Mouse (Mus musculus): Measurements from ENCODE around the gene Matk. TPM values are rescaled to one million over a fixed set of nuclear protein-coding genes. Genes with fewer than 3 reads are reported as not detected.

Matk gene
- polyA plus RNA-seq, 1 experiment from 2014 or later: 3.6 TPM

DNA sequence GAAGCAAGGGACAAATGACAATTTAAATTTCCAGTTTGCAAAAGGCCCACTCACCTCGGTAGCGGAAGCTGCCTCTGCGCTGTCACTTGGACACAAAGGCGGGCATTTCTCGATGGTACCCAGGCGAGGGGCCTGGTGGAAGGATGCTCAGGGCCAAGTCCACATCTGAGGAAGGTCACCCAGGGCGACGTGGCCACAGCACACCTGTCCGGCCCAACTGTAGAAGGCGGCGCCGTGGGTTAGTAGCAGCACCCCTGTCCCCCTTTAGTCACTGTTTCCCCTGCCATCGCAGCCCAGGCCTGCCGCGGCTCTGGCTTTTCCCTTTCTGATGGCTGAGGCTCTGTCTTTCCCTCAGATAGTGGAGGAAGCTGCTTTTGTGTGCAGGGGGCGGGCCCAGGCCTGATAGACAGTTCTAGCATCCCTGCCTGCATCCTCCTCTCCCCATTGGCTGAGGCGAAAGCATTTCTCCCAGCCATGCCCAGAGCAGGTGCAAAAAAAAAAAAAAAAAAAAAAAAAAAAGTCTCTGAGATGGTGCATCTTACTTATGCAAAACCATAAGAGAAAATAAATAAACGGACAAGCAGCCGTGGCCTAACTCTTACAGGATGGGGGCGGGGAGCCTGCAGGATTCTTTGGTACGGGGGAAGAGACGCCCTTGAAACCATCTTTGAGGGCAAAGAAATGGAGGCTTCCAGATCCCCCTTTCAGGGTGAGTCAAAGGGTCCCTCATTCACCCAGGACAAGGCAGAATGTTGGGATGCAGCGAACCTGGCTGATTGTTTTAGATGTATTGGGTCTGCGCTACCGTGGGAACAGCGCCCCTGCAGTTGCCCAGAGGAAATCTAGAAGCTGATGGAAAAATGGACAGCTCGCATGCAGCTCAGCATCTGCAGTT is 22.1 kb upstream of the Matk start, which contains the start of gene Atcay:
Gene Atcay (minus strand): TSS at position 396 of the 895 bp plus-strand sequence.
- WGBS: 6% methylated on average over 27 of the region's 27 CpGs
- peak within 1 kb of the TSS; percentile 36; the same call in 1 of the 2 replicates for H3K27ac ChIP-seq (replicated peaks)
- H3K4me3 ChIP-seq: peak within 1 kb of the TSS; percentile 51
- H3K27me3 ChIP-seq (replicated peaks; ENCODE audit: low read depth, poor library complexity, severe bottlenecking): peaks cover 57% of the 10 kb centered on the region
- DNase-seq (ENCODE audit: low spot score): peak; percentile 49
- no peaks in the 10 kb centered on the region for H3K36me3 ChIP-seq (replicated peaks)
- H3K4me1 ChIP-seq: peaks cover 30% of the 10 kb centered on the region
- no peaks in the 10 kb centered on the region for H3K9me3 ChIP-seq

DNA sequence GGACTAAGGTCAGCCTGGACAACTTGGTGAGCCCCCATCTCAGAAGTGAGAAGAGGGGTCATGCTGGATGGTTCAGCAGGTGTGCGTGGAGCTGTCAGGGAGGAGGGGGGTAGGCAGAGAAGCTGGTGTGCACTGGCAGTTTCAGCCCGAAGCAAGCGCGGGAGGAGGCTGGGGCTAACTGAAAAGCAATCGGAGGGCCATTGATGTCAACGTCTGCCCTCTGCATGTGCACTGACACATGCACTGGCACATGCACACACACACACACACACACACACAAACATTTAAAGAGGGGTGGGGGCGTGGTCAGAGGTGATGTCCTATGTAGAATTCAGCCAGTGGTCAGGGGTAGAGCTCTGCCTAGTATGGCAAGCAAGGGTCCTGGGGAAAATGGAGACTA is 21.3 kb upstream of the Matk start:
- no peaks in the 10 kb centered on the region for H3K36me3 ChIP-seq (replicated peaks)
- H3K27ac ChIP-seq (replicated peaks): no peak overlapping the region
- H3K4me1 ChIP-seq: peaks cover 30% of the 10 kb centered on the region
- WGBS: 55% methylated on average over 7 of the region's 7 CpGs
- no peaks in the 10 kb centered on the region for H3K9me3 ChIP-seq
- DNase-seq (ENCODE audit: low spot score): no peak
- H3K27me3 ChIP-seq (replicated peaks; ENCODE audit: low read depth, poor library complexity, severe bottlenecking): peaks cover 60% of the 10 kb centered on the region
- no peak overlapping the region for H3K4me3 ChIP-seq

- peaks cover 36% of the 10 kb centered on the region for H3K4me1 ChIP-seq
- WGBS: 9% methylated on average over 29 of the region's 29 CpGs
Measured at GRCm38 (mm10) chr10:81232580-81233225, 20.0 kb upstream of the Matk start, which contains the start of gene Zfr2. Zfr2 (plus strand) TSS chr10:81233155.

DNA sequence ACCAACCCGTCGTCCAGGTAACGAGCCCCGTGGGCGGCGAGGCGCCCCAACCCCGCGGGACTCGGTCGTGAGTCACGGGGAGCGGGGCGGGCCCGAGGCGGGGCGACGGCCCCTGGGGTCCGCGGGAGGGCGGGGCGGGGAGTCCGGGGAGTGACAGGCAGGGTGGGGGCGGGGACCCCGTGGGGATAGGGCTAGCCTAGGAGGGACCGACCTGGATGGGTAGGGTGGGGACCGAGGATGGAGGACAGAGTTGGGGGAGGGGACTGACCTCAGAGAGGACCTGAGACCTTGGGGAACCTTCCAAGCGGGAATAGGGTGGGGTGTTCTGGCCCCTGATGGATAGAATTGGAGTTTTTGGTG is 19.5 kb upstream of the Matk start:
- peak overlapping the region; percentile 79 for H3K4me3 ChIP-seq
- no peaks in the 10 kb centered on the region for H3K9me3 ChIP-seq
- DNase-seq (ENCODE audit: low spot score): no peak
- H3K36me3 ChIP-seq (replicated peaks): no peaks in the 10 kb centered on the region
- peaks cover 74% of the 10 kb centered on the region for H3K27me3 ChIP-seq (replicated peaks; ENCODE audit: low read depth, poor library complexity, severe bottlenecking)
- 1% methylated on average over 28 of the region's 28 CpGs for WGBS
- H3K4me1 ChIP-seq: peaks cover 41% of the 10 kb centered on the region
- peak overlapping the region; percentile 89 for H3K27ac ChIP-seq (replicated peaks)

More at GRCm38 (mm10) chr10:81232580-81233225, 20.0 kb upstream of the Matk start, which contains the start of gene Zfr2:
- H3K27me3 ChIP-seq (replicated peaks; ENCODE audit: low read depth, poor library complexity, severe bottlenecking): peaks cover 73% of the 10 kb centered on the region
- peak; percentile 92 for DNase-seq (ENCODE audit: low spot score)
- peak within 1 kb of the TSS; percentile 89 for H3K27ac ChIP-seq (replicated peaks)
- no peaks in the 10 kb centered on the region for H3K9me3 ChIP-seq
- H3K4me3 ChIP-seq: peak within 1 kb of the TSS; percentile 79
- H3K36me3 ChIP-seq (replicated peaks): no peaks in the 10 kb centered on the region

DNA sequence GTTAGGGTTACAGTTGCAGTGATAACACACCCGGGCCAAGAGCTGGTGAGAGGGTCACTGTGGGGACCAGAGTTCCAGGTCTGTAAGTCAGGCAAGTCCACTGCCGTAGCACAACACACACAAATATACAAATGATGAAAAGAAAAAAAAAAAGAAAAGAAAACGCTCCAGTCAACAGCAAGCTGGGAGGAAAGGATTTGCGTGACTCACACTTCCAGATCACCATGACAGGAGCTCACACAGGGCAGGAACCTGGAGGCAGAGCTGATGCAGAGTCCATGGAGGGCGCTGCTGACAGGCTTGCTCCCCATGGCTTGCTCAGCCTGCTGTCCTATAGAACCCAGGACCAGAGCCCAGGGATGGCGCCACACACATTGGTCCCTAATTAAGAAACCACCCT is 18.5 kb upstream of the Matk start:
- no peak overlapping the region for H3K4me3 ChIP-seq
- no peak for DNase-seq (ENCODE audit: low spot score)
- no peaks in the 10 kb centered on the region for H3K36me3 ChIP-seq (replicated peaks)
- H3K9me3 ChIP-seq: no peaks in the 10 kb centered on the region
- 83% methylated on average over 6 of the region's 6 CpGs for WGBS
- no peak overlapping the region for H3K27ac ChIP-seq (replicated peaks)
- peaks cover 43% of the 10 kb centered on the region for H3K4me1 ChIP-seq
- peaks cover 74% of the 10 kb centered on the region for H3K27me3 ChIP-seq (replicated peaks; ENCODE audit: low read depth, poor library complexity, severe bottlenecking)

DNA sequence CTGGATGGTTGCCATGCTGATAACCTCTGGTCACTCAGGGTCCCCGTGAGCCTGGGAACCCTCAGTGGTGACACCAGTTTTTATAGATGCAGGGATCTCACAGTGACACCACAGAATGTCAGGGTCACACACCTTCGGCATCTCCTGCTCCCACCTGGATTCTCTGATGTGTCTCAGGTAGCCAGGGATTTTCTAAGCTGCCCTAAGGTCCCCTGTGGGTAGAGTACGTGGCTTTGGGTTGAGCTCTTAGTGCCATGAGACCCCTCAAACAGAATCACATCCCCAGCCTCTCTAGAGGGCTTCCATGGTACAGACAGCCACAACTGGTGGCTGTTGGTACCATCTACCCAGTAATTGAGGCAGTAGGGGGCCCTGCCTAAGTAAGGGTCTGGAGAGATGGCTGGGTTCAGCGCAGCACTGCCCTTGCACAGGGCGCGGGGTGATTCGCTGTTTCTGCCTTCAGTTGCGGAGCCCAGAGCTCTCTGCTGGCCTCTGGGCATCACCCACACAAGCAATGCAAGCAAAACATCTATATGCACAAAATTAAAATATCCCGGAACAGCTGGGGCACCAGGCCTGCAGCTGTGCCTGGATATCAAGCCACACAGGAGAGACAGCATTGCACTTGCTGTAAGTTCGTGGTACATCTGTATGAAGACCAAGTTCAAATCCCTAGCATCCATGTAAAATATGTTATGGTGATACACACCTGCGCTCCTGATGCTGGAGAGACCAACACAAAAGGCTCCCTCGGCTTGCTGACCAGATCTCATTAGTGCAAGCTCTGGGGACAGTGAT is 16.1 kb upstream of the Matk start:
- Histone ChIP-seq H3K4me3 (no peak overlapping the region), H3K36me3 (replicated peaks) (no peaks in the 10 kb centered on the region), H3K9me3 (no peaks in the 10 kb centered on the region), H3K4me1 (peaks cover 42% of the 10 kb centered on the region), H3K27me3 (replicated peaks; ENCODE audit: low read depth, poor library complexity, severe bottlenecking) (peaks cover 74% of the 10 kb centered on the region), H3K27ac (replicated peaks) (no peak overlapping the region)
- WGBS: 87% methylated on average over 12 of the region's 12 CpGs
- DNase-seq (ENCODE audit: low spot score): no peak

DNA sequence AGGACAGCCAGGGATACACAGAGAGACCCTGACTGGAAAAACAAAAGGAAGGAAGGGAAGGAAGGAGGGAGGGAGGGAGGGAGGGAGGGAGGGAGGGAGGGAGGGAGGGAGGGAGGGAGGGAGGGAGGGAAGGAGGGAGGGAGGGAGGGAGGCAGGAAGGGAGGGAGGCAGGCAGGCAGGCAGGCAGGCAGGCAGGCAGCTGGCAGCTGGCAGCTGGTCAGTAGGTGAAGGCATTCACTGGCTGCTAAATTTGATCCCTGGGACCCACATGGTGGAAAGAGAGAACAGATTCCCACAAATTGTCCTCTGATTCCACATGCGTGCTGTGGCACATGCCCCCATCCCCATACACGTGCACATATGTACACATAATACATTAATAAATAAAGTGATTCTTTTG is 14.1 kb upstream of the Matk start:
- no peak overlapping the region for H3K4me3 ChIP-seq
- peaks cover 80% of the 10 kb centered on the region for H3K27me3 ChIP-seq (replicated peaks; ENCODE audit: low read depth, poor library complexity, severe bottlenecking)
- H3K36me3 ChIP-seq (replicated peaks): no peaks in the 10 kb centered on the region
- DNase-seq (ENCODE audit: low spot score): no peak
- H3K4me1 ChIP-seq: peaks cover 31% of the 10 kb centered on the region
- H3K9me3 ChIP-seq: no peaks in the 10 kb centered on the region
- WGBS: 89% methylated on average over 2 of the region's 2 CpGs
- H3K27ac ChIP-seq (replicated peaks): no peak overlapping the region

DNA sequence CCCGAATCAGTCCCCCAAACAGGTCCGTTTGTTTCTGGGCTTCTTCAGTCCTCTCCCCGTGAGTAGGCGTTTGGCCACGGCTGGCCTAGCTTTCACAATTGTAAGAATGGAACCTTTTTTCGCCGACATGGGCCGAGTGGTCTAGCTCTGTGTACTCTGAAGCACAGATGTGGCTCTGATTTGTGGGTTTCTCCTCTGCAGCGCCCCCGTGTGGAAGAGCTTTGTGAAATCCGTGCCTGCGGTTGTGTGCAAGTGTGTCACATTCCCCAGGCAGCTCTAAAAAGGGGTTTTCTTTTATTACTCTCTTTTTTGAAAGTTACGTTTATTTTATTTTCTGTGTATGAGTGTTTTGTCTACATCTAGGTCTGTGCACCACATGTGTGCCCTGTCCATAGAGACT is 11.9 kb upstream of the Matk start:
- no peak overlapping the region for H3K27ac ChIP-seq (replicated peaks)
- 22% methylated on average over 13 of the region's 13 CpGs for WGBS
- no peaks in the 10 kb centered on the region for H3K36me3 ChIP-seq (replicated peaks)
- H3K4me1 ChIP-seq: peaks cover 47% of the 10 kb centered on the region
- DNase-seq (ENCODE audit: low spot score): peak; percentile 79
- H3K27me3 ChIP-seq (replicated peaks; ENCODE audit: low read depth, poor library complexity, severe bottlenecking): peaks cover 84% of the 10 kb centered on the region
- H3K4me3 ChIP-seq: no peak overlapping the region
- H3K9me3 ChIP-seq: no peaks in the 10 kb centered on the region

DNA sequence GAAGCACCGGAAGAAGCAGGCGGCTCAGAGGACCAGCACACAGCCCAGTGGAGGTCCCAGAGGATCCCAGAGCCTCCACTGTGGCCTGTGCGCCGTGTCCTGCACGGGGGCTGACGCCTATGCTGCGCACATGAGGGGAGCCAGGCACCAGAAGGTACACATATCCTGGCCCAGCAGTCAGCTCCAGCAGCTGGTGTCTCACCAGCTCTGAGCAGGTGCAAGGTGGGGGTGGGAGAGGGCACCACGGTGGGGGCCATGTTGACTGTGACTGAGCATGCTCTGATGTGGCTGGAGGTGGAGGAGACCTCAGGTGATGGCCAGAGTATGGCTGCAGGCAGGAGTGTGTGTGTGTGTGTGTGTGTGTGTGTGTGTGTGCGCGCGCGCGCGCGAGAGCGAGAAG is 10.7 kb upstream of the Matk start:
- Histone ChIP-seq H3K36me3 (replicated peaks) (no peaks in the 10 kb centered on the region), H3K9me3 (no peaks in the 10 kb centered on the region), H3K27me3 (replicated peaks; ENCODE audit: low read depth, poor library complexity, severe bottlenecking) (peaks cover 79% of the 10 kb centered on the region), H3K27ac (replicated peaks) (no peak overlapping the region), H3K4me3 (no peak overlapping the region), H3K4me1 (peaks cover 55% of the 10 kb centered on the region)
- WGBS: 89% methylated on average over 16 of the region's 16 CpGs
- no peak for DNase-seq (ENCODE audit: low spot score)

DNA sequence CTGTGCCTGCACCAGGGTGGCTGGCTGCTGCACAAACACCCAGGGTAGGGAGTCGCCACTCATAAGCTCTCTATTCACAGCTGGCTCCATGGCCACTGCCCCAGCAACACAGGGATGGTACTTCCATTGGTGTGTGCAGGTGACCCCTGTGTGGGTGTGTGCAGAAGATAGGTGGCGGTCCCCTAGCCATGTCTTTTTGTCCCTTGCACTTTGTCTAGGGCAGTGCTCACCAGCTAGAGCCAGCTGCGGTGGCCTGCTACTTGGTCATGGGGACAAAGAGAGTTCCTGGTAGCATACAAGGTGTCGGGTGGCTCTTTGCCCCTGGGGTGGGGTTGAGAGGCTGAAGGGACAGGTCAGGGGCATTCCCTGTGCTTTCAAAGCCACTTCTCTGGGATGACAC is 8.6 kb upstream of the Matk start:
- no peak overlapping the region for H3K4me3 ChIP-seq
- no peak for DNase-seq (ENCODE audit: low spot score)
- H3K27me3 ChIP-seq (replicated peaks; ENCODE audit: low read depth, poor library complexity, severe bottlenecking): peaks cover 72% of the 10 kb centered on the region
- H3K4me1 ChIP-seq: peaks cover 46% of the 10 kb centered on the region
- WGBS: 72% methylated on average over 4 of the region's 4 CpGs
- no peaks in the 10 kb centered on the region for H3K36me3 ChIP-seq (replicated peaks)
- no peaks in the 10 kb centered on the region for H3K9me3 ChIP-seq
- H3K27ac ChIP-seq (replicated peaks): no peak overlapping the region

DNA sequence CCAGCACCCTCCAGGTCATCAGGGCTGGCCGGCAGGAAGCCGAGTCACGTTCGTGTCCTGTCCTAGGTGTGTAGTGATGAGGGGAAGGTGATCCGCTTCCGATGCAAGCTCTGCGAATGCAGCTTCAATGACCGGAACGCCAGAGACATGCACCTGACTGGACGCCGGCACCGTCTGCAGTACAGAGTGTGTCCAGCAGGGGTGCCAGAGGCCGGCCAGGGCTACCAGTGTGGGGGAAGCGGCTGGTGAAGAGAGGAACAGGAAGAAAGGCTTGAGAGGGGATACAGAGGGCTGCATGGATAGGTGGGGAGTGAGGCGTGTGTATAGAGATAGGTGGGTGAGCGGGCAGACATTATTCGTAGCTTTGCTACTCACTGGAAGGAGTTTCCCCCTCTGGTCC is 8.1 kb upstream of the Matk start:
- H3K4me3 ChIP-seq: no peak overlapping the region
- peak; percentile 88 for DNase-seq (ENCODE audit: low spot score)
- no peak overlapping the region; the same call in 1 of the 2 replicates for H3K27ac ChIP-seq (replicated peaks)
- H3K9me3 ChIP-seq: no peaks in the 10 kb centered on the region
- H3K36me3 ChIP-seq (replicated peaks): no peaks in the 10 kb centered on the region
- 9% methylated on average over 17 of the region's 17 CpGs for WGBS
- peaks cover 46% of the 10 kb centered on the region for H3K4me1 ChIP-seq
- peaks cover 69% of the 10 kb centered on the region for H3K27me3 ChIP-seq (replicated peaks; ENCODE audit: low read depth, poor library complexity, severe bottlenecking)

DNA sequence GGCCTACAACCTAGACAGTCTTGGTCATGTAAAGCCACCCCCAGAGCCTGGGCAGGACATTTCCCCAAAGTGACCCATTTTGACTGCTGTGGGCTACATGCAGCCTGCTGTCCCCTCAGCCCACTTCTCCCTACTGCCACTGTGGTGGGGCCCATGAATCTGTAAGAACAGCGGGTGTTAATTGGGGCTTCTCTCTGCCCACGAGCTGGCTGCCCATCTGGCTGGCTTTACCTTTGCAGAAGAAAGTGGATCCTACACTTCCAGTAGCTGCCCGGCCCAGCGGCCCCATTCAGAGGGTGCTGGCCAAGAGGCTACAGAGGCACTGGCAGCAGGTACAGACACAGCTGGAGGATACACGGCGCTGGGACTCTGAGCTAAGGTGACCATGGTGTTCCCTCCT is 7.6 kb upstream of the Matk start:
- no peak for DNase-seq (ENCODE audit: low spot score)
- WGBS: 85% methylated on average over 6 of the region's 6 CpGs
- H3K9me3 ChIP-seq: no peaks in the 10 kb centered on the region
- no peak overlapping the region; the same call in 1 of the 2 replicates for H3K27ac ChIP-seq (replicated peaks)
- H3K27me3 ChIP-seq (replicated peaks; ENCODE audit: low read depth, poor library complexity, severe bottlenecking): peaks cover 63% of the 10 kb centered on the region
- peaks cover 46% of the 10 kb centered on the region for H3K4me1 ChIP-seq
- H3K36me3 ChIP-seq (replicated peaks): no peaks in the 10 kb centered on the region
- H3K4me3 ChIP-seq: no peak overlapping the region

Measured in embryonic facial prominence, embryonic 10.5 days (tissue).